Mouse (Mus musculus): ENCODE results near the gene Ciapin1.
"Not testable (repeated sequence)": the region's sequence is repeated elsewhere in the genome, so short reads cannot be mapped to it uniquely, and the experiment has no call there.

Gene Ciapin1

DNA sequence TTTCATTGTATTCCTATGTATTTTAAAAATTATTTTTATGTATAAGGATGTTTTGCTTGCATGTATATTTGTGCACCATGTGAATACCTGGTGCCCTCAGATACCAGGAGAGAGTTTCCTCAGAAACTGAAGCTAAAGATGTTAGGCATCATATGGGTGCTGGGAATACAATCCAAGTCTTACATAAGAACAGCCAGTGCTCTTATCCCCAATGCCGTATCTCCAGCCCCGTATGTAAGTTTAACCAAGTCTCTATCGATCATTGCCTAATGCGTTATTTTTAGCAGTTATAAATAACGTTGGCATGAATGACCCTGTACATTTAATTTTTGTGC is 18.8 kb upstream of the Ciapin1 start:
- no peak for DNase-seq

GRCm38 (mm10) chr8:94854761-94855160 is 16.6 kb upstream of the Ciapin1 start:
- DNase-seq = not testable (repeated sequence)

- DNase-seq = no peak
Observed at GRCm38 (mm10) chr8:94850049-94850448, 11.9 kb upstream of the Ciapin1 start.

DNA sequence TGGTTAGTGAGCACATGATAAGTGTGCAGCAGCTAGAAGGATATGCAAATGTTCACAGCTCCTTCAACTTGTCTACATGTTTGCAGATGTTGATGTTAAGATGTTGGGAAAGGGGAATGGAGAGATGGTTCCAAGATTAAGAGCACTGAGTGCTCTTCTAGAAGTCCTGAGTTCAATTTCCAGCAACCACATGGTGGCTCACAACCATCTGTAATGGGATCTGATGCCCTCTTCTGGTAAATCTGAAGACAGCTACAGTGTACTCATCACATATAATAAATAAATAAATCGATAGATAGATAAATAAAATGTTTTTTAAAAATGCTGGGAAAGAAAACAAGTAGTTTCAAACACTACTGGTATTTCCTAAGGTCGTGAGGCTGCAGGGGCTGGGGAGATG is 3.0 kb upstream of the Ciapin1 start:
- DNase-seq = no peak

GRCm38 (mm10) chr8:94838600-94838999 is 442 bp upstream of the Ciapin1 start:
- DNase-seq = peak; percentile 69

- DNase-seq = no peak
Observed at GRCm38 (mm10) chr8:94836456-94837240, 1.5 kb downstream of the Ciapin1 start.

DNA sequence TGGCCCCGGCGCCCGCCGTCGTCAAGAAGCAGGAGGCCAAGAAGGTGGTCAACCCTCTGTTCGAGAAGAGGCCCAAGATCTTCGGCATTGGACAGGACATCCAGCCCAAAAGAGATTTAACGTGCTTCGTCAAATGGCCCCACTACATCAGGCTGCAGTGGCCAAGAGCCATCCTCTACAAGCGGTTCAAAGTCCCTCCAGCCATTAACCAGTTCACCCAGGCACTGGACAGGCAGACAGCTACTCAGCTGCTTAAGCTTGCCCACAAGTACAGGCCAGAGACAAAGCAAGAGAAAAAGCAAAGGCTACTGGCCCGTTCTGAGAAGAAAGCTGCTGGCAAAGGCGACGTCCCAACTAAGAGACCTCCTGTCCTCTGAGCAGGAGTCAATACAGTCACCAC is 2.4 kb downstream of the Ciapin1 start:
- not testable (repeated sequence) for DNase-seq

DNA sequence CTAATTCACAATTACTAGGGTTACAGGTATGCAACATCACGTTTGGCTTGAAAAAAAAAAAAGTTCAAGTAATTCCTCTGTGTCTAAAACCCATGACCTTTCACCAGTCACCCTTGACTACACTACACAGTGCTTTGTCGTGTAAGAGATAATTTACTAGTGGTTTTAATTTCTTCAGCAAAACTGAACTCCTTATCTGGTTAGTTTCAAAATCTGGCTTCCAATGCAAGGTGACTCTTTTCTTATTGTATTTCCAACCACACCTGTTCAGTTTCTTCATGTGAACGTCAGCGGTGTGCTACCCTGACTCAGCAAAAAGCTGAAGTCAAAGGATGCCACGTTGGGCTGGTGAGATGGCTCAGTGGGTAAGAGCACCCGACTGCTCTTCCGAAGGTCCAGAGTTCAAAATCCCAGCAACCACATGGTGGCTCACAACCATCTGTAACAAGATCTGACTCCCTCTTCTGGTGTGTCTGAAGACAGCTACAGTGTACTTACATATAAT is 4.2 kb downstream of the Ciapin1 start:
- DNase-seq = not testable (repeated sequence)

DNA sequence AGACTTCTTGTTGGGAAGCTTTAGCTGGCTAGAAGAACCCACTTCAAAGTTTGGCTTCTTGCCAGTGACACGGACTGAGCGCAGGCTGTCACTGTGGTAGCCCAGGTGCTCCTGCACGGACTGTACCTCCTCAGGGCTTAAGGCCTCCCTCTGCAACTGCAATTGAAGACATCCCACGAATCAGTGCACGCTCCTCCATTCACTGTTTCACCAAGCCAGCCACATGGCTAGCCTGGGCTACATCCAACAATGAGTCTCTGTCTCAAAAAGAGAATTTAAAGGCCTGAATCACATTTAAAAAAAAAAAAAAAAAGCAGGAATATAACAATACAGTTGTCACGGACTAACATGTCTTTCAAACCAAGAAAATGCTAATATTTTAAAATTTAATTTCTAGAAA is 9.9 kb downstream of the Ciapin1 start:
- DNase-seq = no peak

DNA sequence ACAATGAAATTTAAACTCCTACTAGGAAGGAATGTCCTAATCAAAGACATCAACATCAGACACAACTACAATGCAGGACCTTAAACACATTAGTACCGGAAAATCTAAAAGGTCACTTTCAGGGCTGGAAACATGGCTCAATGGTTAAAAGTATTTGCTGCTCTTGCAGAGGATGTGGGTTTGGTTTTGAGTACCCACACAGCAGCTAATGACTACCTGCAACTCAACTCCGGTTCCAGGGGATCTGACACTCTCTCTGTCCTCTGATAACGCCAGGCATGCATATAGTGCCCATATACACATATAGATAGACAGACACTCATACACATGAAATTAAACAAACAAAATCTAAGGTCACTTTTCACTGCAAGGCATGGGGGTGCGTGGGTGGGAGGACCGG is 11.9 kb downstream of the Ciapin1 start:
- DNase-seq = no peak

- DNase-seq = no peak
Observed at GRCm38 (mm10) chr8:94825170-94825569, 13.0 kb downstream of the Ciapin1 start.

DNA sequence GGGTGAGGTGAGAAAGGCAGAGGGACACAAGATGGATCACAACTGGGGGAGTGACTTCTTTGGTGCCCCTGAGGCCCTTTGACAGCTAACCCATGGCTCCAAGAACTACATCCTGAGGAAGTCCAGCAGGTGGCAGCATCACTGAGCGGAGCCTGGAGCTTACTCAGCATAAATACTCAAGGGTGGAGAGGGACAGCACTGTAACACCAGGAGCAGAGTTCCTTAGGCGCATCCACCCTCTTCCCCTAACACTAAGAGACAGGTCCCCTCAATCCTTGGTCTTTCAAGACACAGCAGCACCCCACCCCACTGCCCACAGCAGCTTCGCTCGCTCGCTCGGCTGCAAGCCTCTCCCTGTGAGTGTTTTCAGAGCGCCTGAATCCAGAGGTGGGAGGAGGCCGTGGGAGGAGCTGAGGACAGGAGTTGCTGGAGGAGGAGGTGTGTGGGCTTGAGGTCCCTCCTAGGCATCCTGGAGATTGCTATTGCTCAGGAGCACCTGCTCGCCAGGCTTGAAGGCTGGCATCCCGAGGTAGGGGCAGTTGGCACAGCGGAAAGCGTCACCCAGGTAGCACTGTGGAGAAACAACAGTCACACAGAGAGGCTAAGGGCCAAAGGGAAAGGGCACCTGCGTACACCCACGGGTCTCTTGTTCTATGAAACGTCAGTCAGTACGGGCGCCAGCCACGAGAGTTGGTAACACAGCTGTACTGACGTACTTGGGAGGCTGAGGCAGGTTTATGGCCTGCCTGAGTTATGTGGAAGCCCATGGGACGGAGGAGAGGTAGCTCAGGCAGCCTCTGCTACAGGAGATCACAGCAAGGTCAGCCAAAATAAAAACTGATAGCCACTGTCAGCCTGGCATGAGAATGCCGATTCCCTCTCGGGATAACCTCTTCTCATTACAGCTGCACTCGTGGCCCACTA is 15.3 kb downstream of the Ciapin1 start:
- DNase-seq = peak; percentile 65

- no peak for DNase-seq
Observed at GRCm38 (mm10) chr8:94821381-94821780, 16.8 kb downstream of the Ciapin1 start.

GRCm38 (mm10) chr8:94820553-94820952 is 17.6 kb downstream of the Ciapin1 start:
- no peak for DNase-seq

DNA sequence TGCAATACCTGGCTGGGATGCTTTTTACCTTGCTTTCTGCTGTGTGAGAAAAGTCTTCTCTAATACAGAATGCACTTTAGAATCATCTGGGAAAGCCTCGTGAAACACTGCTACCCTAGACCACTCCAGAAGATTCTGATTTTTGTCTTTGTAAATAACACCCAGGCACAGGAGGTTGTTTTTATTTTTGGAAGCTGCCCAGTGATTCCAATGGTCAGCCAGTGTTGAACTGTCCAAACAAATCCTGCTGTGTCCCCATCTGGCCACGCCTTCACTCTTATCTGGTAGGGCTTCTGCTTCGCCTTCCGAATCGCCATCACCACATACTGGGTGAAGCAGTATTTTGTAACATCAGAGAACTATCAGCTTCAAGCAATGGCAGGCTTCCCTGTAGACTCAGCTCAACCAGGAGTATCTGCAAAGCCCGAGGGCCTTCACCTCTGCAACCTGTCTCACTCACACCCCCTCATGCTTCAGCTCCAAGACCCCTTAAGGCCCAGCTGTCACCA is 18.4 kb downstream of the Ciapin1 start:
- no peak for DNase-seq

DNA sequence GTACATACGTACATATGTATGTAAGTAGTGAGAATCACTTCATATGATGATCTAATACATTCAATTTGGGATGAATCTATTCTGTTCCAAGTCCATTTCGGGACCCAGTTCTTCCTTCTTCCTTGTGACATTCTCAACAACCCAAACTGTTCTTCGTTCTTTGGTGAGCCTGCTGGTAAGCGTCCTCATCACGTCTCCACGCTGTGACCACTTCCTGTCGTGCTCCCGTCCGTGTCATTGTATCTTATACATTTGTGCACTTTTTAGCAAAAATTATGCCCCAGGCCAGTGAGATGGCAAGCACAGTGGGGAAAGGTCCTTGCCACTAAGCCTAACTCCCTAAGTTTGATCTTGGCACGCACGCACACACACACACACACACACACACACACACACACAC is 20.2 kb downstream of the Ciapin1 start:
- DNase-seq = no peak

- no peak for DNase-seq
Observed at GRCm38 (mm10) chr8:94814556-94814955, 23.6 kb downstream of the Ciapin1 start.

- DNase-seq = peak; percentile 80
Observed at GRCm38 (mm10) chr8:94812645-94813098, 25.5 kb downstream of the Ciapin1 start.

- no peak for DNase-seq
Observed at GRCm38 (mm10) chr8:94811654-94812053, 26.5 kb downstream of the Ciapin1 start.

DNA sequence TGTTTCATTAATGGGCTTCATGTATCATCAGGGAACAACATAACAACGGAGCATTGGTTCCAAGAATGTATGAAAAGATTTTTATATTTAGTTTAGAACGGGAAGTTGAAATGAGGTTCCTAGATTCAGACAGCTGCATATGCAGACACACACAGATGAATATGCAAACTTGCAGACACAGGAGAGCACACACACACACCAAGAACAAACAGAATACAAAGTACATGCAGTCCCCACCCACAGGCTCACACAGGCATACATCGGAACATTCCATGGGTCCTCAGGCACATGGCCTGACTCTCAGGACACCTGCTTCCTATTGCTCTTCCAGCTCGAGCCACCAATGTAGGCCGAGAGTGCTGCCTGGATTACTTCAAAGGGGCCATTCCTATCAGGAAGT is 27.3 kb downstream of the Ciapin1 start:
- no peak for DNase-seq

GRCm38 (mm10) chr8:94810153-94810552 is 28.0 kb downstream of the Ciapin1 start, which contains the start of gene Ccl17:
Ccl17 (plus strand) TSS chr8:94810453.
- DNase-seq = no peak

DNA sequence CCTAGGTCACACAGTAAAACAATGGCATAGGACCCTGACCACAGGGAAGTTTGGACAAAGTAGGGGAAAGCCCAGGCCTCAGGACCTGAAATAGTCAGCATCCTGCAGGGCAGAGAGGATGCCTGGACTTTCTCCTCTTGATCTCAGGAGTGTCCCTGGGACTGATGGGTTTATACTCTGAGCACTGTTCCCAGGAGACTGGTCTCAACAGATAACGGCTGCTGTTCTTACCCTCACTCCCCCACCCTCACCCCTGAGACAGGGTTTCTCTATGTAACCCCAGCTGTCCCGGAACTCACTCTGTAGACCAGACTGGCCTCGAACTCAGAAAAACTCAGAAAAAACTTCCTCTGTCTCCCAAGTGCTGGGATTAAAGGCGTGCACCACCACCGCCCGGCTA is 29.8 kb downstream of the Ciapin1 start:
- DNase-seq = no peak

- DNase-seq = no peak
Observed at GRCm38 (mm10) chr8:94807506-94807905, 30.7 kb downstream of the Ciapin1 start.

DNA sequence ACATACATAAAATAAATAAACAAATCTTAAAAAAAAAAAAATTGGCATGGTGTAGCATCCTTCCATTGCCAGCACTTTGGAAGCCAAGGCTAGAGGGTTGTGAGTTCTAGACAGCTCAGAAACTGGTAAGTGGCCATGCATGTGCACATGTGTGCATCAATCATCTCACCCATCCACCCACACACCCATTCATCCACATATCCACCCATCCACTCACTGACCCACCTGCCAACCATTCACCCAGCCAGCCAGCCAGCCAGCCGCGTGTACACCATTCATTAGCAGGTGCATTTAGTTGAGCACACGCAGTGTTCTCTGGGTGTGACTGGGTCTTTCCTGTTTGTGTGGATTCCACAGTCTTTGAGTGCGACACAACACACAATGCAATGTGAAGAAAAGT is 32.3 kb downstream of the Ciapin1 start:
- DNase-seq = no peak
